Mouse (Mus musculus) forebrain, embryonic 12.5 days (tissue): ENCODE measurements around the gene Nup155. TPM values are rescaled to one million over a fixed set of nuclear protein-coding genes. Genes with fewer than 3 reads are reported as not detected.

Experiments
- ATAC-seq: fragments of 200-750 bp; cut with Nextera tagmentation; 2 replicates; pipeline ENCODE4 v1.8.0; 2017; ENCODE audit warnings: moderate TSS enrichment; ENCODE audit not compliant: low FRiP score
- H3K27ac ChIP-seq: fragments of 300-500 bp; sonication (generic); 2 replicates; pipeline ENCODE4 v1.5.1; 2016; ENCODE audit warnings: mild to moderate bottlenecking
- H3K27me3 ChIP-seq: fragments of 300-500 bp; sonication (generic); 2 replicates; pipeline ENCODE4 v1.6.1; 2016; ENCODE audit warnings: mild to moderate bottlenecking
- H3K36me3 ChIP-seq: fragments of 300-500 bp; sonication (generic); replicated peaks from 2 replicates; pipeline ENCODE4 v1.6.1; 2016; ENCODE audit warnings: mild to moderate bottlenecking
- H3K4me1 ChIP-seq: fragments of 300-500 bp; sonication (generic); 2 replicates; pipeline ENCODE4 v1.6.1; 2016
- H3K4me2 ChIP-seq: fragments of 300-500 bp; sonication (generic); 2 replicates; pipeline ENCODE4 v1.6.1; 2016; ENCODE audit warnings: mild to moderate bottlenecking, moderate library complexity
- H3K4me3 ChIP-seq: fragments of 300-500 bp; sonication (generic); replicated peaks from 2 replicates; pipeline ENCODE4 v1.5.1; 2016; ENCODE audit warnings: mild to moderate bottlenecking
- H3K9ac ChIP-seq: fragments of 300-500 bp; sonication (generic); 2 replicates; pipeline ENCODE4 v1.6.1; 2016; ENCODE audit warnings: mild to moderate bottlenecking
- H3K9me3 ChIP-seq: fragments of 300-500 bp; sonication (generic); 2 replicates; pipeline ENCODE4 v1.6.1; 2016
- WGBS: fragments of 180-500 bp; shearing (Covaris S2); methylation state at CpG from one replicate; pipeline ENCODE4 v1.1.7; 2016; 5-methylcytosine and 5-hydroxymethylcytosine counted together
- polyA plus RNA-seq: library from polyadenylated mRNA; unstranded; fragments of >200 nt; fragmentation: Nextera tagmentation; extraction: Ambion mirVana; gene quantifications from 2 replicates; pipeline ENCODE4 v1.2.1, GENCODE M21; 2016

The Nup155 gene
- polyA plus RNA-seq, 1 experiment from 2014 or later, result 26.7 TPM

GRCm38 (mm10) chr15:8109782-8110181 lies 709 bp downstream of the Nup155 start:
- no peak for ATAC-seq
- no peak overlapping the region for H3K27ac ChIP-seq
- H3K36me3 ChIP-seq, result peaks cover 27% of the 10 kb centered on the region
- WGBS, result 7% methylated on average over 8 of the region's 8 CpGs
- H3K4me2 ChIP-seq, result peak overlapping the region; percentile 69
- H3K9me3 ChIP-seq, result no peaks in the 10 kb centered on the region
- H3K4me3 ChIP-seq, result peak overlapping the region; percentile 82
- peaks cover 17% of the 10 kb centered on the region for H3K4me1 ChIP-seq
- H3K27me3 ChIP-seq, result no peaks in the 10 kb centered on the region
- peak overlapping the region; percentile 78 for H3K9ac ChIP-seq

- ATAC-seq, result no peak
- Histone ChIP-seq H3K27me3 (no peaks in the 10 kb centered on the region), H3K36me3 (peaks cover 80% of the 10 kb centered on the region), H3K27ac (no peak overlapping the region), H3K9me3 (no peaks in the 10 kb centered on the region), H3K4me2 (no peak overlapping the region), H3K4me1 (no peaks in the 10 kb centered on the region), H3K9ac (no peak overlapping the region), H3K4me3 (no peak overlapping the region)
- 74% methylated on average over 1 of the region's 1 CpGs for WGBS
Measured at GRCm38 (mm10) chr15:8129281-8129680, 20.2 kb downstream of the Nup155 start.

GRCm38 (mm10) chr15:8131268-8131667 lies 22.2 kb downstream of the Nup155 start:
- no peaks in the 10 kb centered on the region for H3K4me1 ChIP-seq
- no peak overlapping the region for H3K9ac ChIP-seq
- H3K27ac ChIP-seq, result no peak overlapping the region
- H3K27me3 ChIP-seq, result no peaks in the 10 kb centered on the region
- H3K4me2 ChIP-seq, result no peak overlapping the region
- ATAC-seq, result no peak
- H3K9me3 ChIP-seq, result no peaks in the 10 kb centered on the region
- H3K4me3 ChIP-seq, result no peak overlapping the region
- WGBS, result 91% methylated on average over 3 of the region's 3 CpGs
- peaks cover 93% of the 10 kb centered on the region for H3K36me3 ChIP-seq

- no peak for ATAC-seq
- no peak overlapping the region for H3K9ac ChIP-seq
- no peaks in the 10 kb centered on the region for H3K27me3 ChIP-seq
- no peak overlapping the region for H3K27ac ChIP-seq
- H3K36me3 ChIP-seq, result peaks cover 93% of the 10 kb centered on the region
- no peaks in the 10 kb centered on the region for H3K4me1 ChIP-seq
- no peaks in the 10 kb centered on the region for H3K9me3 ChIP-seq
- no peak overlapping the region for H3K4me3 ChIP-seq
- H3K4me2 ChIP-seq, result no peak overlapping the region
Measured at GRCm38 (mm10) chr15:8131761-8132160, 22.7 kb downstream of the Nup155 start.

- Histone ChIP-seq H3K9me3 (no peaks in the 10 kb centered on the region), H3K36me3 (peaks cover 87% of the 10 kb centered on the region), H3K27me3 (no peaks in the 10 kb centered on the region), H3K4me1 (no peaks in the 10 kb centered on the region), H3K4me3 (no peak overlapping the region), H3K27ac (no peak overlapping the region), H3K9ac (no peak overlapping the region), H3K4me2 (no peak overlapping the region)
- 93% methylated on average over 5 of the region's 5 CpGs for WGBS
- no peak for ATAC-seq
Measured at GRCm38 (mm10) chr15:8135606-8136005, 26.5 kb downstream of the Nup155 start.

GRCm38 (mm10) chr15:8161841-8162240 lies 52.8 kb downstream of the Nup155 start:
- no peak overlapping the region for H3K4me3 ChIP-seq
- 89% methylated on average over 1 of the region's 1 CpGs for WGBS
- no peaks in the 10 kb centered on the region for H3K27me3 ChIP-seq
- H3K4me1 ChIP-seq, result no peaks in the 10 kb centered on the region
- no peak overlapping the region for H3K9ac ChIP-seq
- no peak overlapping the region for H3K27ac ChIP-seq
- peaks cover 45% of the 10 kb centered on the region for H3K36me3 ChIP-seq
- H3K9me3 ChIP-seq, result no peaks in the 10 kb centered on the region
- no peak overlapping the region for H3K4me2 ChIP-seq
- no peak for ATAC-seq

- ATAC-seq, result peak; percentile 100
- under 1% methylated on average over 47 of the region's 47 CpGs for WGBS
Measured at GRCm38 (mm10) chr15:8168591-8169265, 59.7 kb downstream of the Nup155 start, which contains the start of gene Cplane1. Gene Cplane1, plus strand, starts transcription at chr15:8169106.

GRCm38 (mm10) chr15:8169266-8169746 lies 60.2 kb downstream of the Nup155 start:
- peak; percentile 86 for ATAC-seq
- Histone ChIP-seq H3K9me3 (no peaks in the 10 kb centered on the region), H3K27ac (peak overlapping the region; percentile 85)

More at GRCm38 (mm10) chr15:8168591-8169265, 59.7 kb downstream of the Nup155 start, which contains the start of gene Cplane1:
- H3K4me2 ChIP-seq, result peak within 1 kb of the TSS; percentile 62
- no peaks in the 10 kb centered on the region for H3K9me3 ChIP-seq
- peaks cover 10% of the 10 kb centered on the region for H3K4me1 ChIP-seq
- peak within 1 kb of the TSS; percentile 85 for H3K27ac ChIP-seq
- H3K36me3 ChIP-seq, result peaks cover 16% of the 10 kb centered on the region
- H3K27me3 ChIP-seq, result no peaks in the 10 kb centered on the region
- peak within 1 kb of the TSS; percentile 97 for H3K9ac ChIP-seq
- H3K4me3 ChIP-seq, result peak within 1 kb of the TSS; percentile 89

GRCm38 (mm10) chr15:8189563-8189962 lies 80.5 kb downstream of the Nup155 start:
- H3K27ac ChIP-seq, result no peak overlapping the region
- no peaks in the 10 kb centered on the region for H3K4me1 ChIP-seq
- H3K9me3 ChIP-seq, result no peaks in the 10 kb centered on the region
- 97% methylated on average over 3 of the region's 3 CpGs for WGBS
- no peak overlapping the region for H3K4me2 ChIP-seq
- H3K27me3 ChIP-seq, result no peaks in the 10 kb centered on the region
- ATAC-seq, result no peak
- H3K4me3 ChIP-seq, result no peak overlapping the region
- H3K9ac ChIP-seq, result no peak overlapping the region
- H3K36me3 ChIP-seq, result peaks cover 62% of the 10 kb centered on the region

More at GRCm38 (mm10) chr15:8169266-8169746, 60.2 kb downstream of the Nup155 start:
- peaks cover 20% of the 10 kb centered on the region for H3K36me3 ChIP-seq
- no peaks in the 10 kb centered on the region for H3K27me3 ChIP-seq
- H3K4me2 ChIP-seq, result peak overlapping the region; percentile 62
- H3K4me3 ChIP-seq, result peak overlapping the region; percentile 89
- WGBS, result under 1% methylated on average over 25 of the region's 25 CpGs
- H3K4me1 ChIP-seq, result peaks cover 10% of the 10 kb centered on the region
- H3K9ac ChIP-seq, result peak overlapping the region; percentile 97

GRCm38 (mm10) chr15:8190435-8190834 lies 81.4 kb downstream of the Nup155 start:
- WGBS, result 98% methylated on average over 3 of the region's 3 CpGs
- no peak overlapping the region for H3K4me2 ChIP-seq
- no peak for ATAC-seq
- no peak overlapping the region for H3K9ac ChIP-seq
- H3K4me1 ChIP-seq, result no peaks in the 10 kb centered on the region
- H3K27me3 ChIP-seq, result no peaks in the 10 kb centered on the region
- H3K27ac ChIP-seq, result no peak overlapping the region
- no peaks in the 10 kb centered on the region for H3K9me3 ChIP-seq
- H3K4me3 ChIP-seq, result no peak overlapping the region
- peaks cover 71% of the 10 kb centered on the region for H3K36me3 ChIP-seq

GRCm38 (mm10) chr15:8200317-8200716 lies 91.2 kb downstream of the Nup155 start:
- H3K27ac ChIP-seq, result no peak overlapping the region
- no peaks in the 10 kb centered on the region for H3K27me3 ChIP-seq
- H3K4me1 ChIP-seq, result no peaks in the 10 kb centered on the region
- no peak overlapping the region for H3K4me3 ChIP-seq
- no peak overlapping the region for H3K9ac ChIP-seq
- no peaks in the 10 kb centered on the region for H3K9me3 ChIP-seq
- no peak for ATAC-seq
- H3K4me2 ChIP-seq, result no peak overlapping the region
- H3K36me3 ChIP-seq, result peaks cover 65% of the 10 kb centered on the region

- H3K27ac ChIP-seq, result no peak overlapping the region
- H3K27me3 ChIP-seq, result no peaks in the 10 kb centered on the region
- ATAC-seq, result no peak
- no peak overlapping the region for H3K9ac ChIP-seq
- no peaks in the 10 kb centered on the region for H3K4me1 ChIP-seq
- no peak overlapping the region for H3K4me2 ChIP-seq
- WGBS, result 90% methylated on average over 6 of the region's 6 CpGs
- H3K36me3 ChIP-seq, result peaks cover 61% of the 10 kb centered on the region
- no peak overlapping the region for H3K4me3 ChIP-seq
- H3K9me3 ChIP-seq, result no peaks in the 10 kb centered on the region
Measured at GRCm38 (mm10) chr15:8208362-8208761, 99.3 kb downstream of the Nup155 start.
